Mouse (Mus musculus): ENCODE data around the gene Olfr477.
"Not testable (repeated sequence)": the region's sequence is repeated elsewhere in the genome, so short reads cannot be mapped to it uniquely, and the experiment has no call there.

Olfr477 gene

GRCm38 (mm10) chr7:107986393-107986792 lies at the start of gene Olfr477:
TSS of gene Olfr477 (plus strand) at chr7:107986693.
- DNase-seq (ENCODE audit: low read depth, low spot score) = no peak

- DNase-seq (ENCODE audit: low read depth, low spot score) = not testable (repeated sequence)
Measured at GRCm38 (mm10) chr7:107952539-107952938, 34.0 kb upstream of the Olfr477 start.

GRCm38 (mm10) chr7:107954343-107954742 lies 32.1 kb upstream of the Olfr477 start, which contains the start of gene Olfr474:
TSS of gene Olfr474 (plus strand) at chr7:107954643.
- DNase-seq (ENCODE audit: low read depth, low spot score) = no peak

- no peak for DNase-seq (ENCODE audit: low read depth, low spot score)
Measured at GRCm38 (mm10) chr7:107964503-107964902, 22.0 kb upstream of the Olfr477 start, which contains the start of gene Olfr476. TSS of gene Olfr476 (plus strand) at chr7:107964803.

- not testable (repeated sequence) for DNase-seq (ENCODE audit: low read depth, low spot score)
Measured at GRCm38 (mm10) chr7:108014256-108014655, 27.8 kb downstream of the Olfr477 start.

GRCm38 (mm10) chr7:108033889-108034288 lies 47.4 kb downstream of the Olfr477 start, which contains the start of gene Olfr478:
TSS of gene Olfr478 (minus strand) at chr7:108033989.
- no peak for DNase-seq (ENCODE audit: low read depth, low spot score)
